Mouse (Mus musculus) lung, postnatal 36 days (tissue): ENCODE measurements around the gene Mtnr1a.
"Not testable (repeated sequence)": the region's sequence is repeated elsewhere in the genome, so short reads cannot be mapped to it uniquely, and the experiment has no call there.

ENCODE experiments used
- DNase-seq: peaks from one replicate; pipeline ENCODE4 v3.0.0; 2022; ENCODE audit warnings: mixed read lengths

Gene Mtnr1a

DNA sequence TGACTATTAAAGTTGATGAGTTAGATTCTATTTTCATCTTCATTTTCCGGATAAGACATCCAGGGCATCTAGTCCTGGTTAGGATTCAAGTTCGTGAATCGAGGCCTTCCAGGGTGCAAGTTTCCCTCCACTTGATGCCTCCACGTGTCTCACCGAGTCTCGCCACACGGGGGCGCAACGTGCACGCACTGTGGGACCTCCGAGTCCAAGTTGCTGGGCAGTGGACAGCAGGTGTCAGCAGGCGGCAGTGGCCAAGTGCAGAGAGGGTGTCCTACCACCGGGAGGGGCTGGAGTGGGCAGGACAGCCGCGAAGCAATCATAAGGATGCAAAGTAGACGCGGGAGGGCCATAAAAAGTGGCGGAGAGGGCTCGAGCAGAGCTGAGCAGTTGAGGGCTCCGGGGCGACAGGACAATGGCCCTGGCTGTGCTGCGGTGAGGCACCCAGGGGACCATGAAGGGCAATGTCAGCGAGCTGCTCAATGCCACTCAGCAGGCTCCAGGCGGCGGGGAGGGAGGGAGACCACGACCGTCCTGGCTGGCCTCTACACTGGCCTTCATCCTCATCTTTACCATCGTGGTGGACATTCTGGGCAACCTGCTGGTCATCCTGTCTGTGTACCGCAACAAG is at the start of gene Mtnr1a:
Gene Mtnr1a (plus strand): TSS at position 379 of the 628 bp plus-strand sequence.
- peak; percentile 91 for DNase-seq

DNA sequence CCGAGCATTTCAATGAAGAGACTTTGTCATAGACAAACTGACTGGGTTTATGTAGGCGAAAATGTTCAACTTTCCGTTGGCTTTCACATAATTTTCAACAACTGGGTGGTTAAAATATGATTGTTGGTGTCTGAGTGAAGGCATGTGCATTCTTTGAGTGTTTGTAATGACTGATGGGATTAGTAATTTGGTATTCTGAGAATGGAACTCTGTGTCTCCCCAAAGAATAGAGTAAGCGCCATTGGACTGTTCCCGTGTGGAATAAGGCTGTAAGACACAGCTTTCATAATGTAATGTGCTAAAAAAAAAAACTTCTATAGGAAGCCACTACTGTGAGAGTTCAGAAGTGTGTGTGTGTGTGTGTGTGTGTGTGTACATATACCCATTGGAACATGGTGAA is 49.7 kb upstream of the Mtnr1a start:
- DNase-seq = no peak

DNA sequence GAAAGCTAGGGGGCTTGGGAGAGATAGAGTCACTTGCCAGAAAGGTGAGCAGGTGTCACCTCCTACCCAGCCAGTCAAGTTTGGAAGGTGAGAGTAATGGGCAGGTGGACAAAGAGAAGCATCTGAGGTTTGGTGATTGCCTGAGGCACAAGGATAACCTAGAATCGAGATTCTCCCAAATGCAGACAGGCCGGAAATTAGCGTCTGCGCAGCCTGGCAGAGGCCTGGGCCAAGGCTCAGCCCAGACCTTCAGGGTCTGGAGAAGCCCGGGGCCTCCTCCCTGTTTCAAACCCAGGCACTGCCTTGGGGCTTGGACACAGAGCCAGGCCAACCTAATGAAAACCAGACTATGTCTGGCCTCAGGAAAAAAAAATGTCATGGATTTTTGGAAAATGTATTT is 47.8 kb upstream of the Mtnr1a start:
- DNase-seq = no peak

GRCm38 (mm10) chr8:45021911-45022665 is 46.8 kb upstream of the Mtnr1a start:
- no peak for DNase-seq

DNA sequence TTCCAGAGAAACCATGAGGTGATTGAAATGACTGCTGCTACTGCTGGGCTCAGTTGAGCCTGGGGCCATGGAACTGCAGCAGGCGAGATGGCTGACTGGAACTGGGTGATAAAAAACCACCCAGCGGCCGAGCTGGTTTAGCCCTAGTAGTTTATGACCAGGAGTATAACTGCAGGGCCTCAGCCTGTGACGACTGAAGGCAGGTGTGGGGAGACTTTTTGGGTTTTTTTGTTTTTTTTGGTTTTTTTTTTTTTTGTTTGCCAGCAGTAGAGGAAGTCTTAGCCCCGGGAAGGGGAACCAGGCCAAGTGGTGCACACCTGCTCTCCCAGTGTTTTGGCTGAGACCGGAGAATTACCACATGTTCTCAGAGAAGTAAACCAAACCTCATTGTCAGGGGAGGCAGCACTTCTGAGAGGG is 40.8 kb upstream of the Mtnr1a start:
- DNase-seq = no peak

DNA sequence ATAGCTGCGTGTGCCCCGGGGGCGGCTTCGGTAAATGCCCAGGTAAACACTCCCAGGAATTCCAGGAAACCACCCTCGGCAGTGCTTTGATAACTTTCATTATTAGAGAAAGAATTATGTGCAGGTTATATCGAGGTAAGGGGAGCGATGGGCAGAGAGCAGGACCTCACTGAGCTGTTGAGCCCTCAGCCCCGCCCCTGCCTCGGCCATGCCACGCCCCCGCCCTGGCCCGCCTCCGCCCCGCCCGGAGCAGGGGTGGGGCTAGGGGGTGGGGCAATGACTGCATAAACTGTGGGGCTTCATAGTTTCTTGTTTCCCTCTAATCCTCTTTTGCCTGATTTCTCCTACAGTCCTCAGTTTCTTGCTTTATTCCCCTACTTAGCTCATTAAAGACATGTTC is 30.6 kb upstream of the Mtnr1a start:
- no peak for DNase-seq

DNA sequence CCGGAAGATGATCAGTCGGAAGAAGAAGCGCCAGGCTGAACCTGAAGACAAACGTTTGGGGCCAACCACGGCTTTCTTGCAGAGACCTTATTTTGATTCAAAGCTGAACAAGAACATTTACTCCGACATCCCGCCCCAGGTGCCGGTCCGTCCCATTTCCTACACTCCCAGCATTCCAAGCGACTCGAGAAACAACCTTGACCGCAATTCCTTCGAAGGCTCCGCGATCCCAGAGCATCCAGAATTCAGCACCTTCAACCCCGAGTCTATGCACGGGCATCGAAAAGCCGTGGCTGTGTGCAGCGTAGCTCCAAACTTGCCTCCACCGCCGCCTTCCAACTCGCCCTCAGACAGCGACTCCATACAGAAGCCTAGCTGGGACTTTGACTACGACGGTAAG is 24.8 kb upstream of the Mtnr1a start:
- no peak for DNase-seq

GRCm38 (mm10) chr8:45050451-45050850 is 18.5 kb upstream of the Mtnr1a start:
- DNase-seq = peak; percentile 5

DNA sequence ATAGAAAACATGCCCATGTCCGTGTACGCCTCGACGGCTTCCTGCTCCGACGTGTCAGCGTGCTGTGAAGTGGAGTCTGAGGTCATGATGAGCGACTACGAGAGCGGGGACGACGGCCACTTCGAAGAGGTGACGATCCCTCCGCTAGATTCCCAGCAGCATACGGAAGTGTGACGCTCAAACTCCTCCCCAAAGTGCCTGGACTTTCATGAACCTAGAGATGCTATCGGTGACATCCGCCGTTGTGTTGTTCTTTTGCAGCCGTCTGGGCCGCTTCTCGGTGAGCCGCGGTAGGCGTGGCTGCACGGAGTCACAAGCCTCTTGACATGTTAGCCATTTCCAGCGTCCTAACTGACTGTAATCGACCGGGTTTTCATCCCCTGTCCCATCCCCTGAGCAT is 17.7 kb upstream of the Mtnr1a start:
- no peak for DNase-seq

DNA sequence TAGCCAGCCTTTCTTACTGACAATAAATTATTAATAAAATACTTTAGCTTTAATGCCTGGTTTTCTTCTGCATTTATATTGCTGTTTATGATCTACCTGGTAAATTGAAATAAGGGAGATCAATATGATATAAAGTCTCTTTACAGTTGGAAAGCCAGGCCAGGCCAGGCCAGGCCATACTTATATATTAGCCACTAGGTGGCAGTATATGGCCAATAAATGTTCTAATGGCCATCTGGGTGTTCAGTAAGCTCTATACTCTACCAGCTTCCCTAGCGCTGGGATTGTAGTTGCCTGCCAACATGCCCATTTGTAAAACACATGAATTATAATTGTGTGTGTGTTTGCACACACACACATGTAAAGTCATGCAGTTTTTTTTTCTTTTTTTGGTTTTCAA is 16.7 kb upstream of the Mtnr1a start:
- DNase-seq = peak; percentile 18

DNA sequence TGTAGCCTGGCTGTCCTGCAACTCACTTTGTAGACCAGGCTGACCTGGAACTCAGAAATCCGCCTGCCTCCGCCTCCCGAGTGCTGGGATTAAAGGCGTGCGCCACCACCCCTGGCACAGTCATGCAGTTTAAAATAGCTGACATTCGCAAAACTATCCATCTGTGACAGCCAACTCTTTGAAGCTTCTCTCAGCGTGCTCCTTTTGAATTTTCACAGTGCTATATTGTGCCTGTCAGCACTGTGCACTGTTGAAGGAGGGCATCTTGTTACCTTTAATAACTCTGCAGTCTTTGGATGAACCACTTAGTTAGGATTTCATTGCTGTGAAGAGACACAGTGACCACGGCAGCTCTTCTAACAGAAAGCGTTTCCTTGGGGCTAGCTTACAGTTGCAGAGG is 16.3 kb upstream of the Mtnr1a start:
- DNase-seq = no peak

- no peak for DNase-seq
These were observed 13.4 kb upstream of the Mtnr1a start for GRCm38 (mm10) chr8:45055500-45055899.

DNA sequence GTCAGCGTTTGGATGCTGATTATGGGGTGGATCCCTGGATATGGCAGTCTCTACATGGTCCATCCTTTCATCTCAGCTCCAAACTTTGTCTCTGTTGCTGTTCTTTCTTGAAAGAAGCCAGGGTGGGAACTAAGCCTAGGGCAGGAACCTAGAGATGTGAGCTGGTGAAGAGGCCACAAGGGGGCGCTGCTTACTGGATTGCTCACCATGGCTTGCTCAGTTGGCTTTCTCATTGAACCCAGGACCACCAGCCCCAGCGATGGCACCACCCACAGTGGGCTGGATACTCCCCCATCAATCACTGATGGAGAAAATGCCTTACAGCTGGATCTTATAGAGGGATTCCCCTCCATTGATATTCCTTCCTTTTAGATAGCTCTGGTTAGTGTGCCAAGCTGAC is 12.1 kb upstream of the Mtnr1a start:
- DNase-seq = peak; percentile 22

GRCm38 (mm10) chr8:45060083-45060482 is 8.9 kb upstream of the Mtnr1a start:
- DNase-seq = no peak

- no peak for DNase-seq
These were observed 6.6 kb upstream of the Mtnr1a start for GRCm38 (mm10) chr8:45062311-45062710.

DNA sequence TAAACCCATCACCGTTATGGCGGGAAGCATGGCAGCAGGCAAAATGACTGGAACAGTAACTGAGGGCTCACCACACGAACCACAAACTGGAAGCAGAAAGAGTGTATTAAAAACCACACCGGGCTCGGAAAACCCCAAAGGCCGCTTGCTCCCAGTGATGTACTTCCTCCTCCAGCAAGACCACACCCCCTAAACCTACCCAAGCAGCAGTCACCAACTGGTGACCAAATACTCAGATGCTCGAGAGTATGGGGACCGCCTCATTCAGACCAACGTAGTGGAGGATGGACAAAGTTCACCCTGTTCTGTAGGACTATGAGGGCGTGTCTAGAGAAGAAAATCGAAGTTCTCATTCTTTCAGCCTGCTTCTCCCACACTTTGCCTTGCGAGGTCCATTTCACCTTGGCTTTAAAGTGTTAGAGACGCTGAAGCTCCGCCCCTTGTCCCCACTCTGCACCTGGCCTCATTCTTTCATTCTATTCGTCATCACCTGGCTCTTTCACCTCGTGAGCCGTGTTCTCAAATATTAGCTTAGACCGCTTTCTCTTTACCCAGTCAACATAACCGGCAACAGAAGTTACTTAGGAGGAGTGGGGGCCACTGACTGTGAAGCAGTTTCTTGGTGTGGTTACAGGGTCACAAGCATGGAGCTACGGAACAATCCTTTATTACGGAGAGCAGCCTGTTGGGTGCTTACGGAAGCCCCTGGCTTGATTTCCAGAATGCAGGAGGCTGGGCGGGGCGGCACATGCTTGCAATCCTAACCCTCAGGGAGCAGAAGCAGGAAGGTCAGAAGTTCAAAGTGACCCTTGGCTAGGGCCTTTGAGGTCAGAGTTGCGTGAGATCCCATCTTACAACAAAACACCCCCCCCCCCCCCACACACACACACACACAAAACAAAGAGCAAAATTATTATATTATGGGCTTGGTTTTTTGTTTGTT is 5.7 kb upstream of the Mtnr1a start:
- peak; percentile 84 for DNase-seq

DNA sequence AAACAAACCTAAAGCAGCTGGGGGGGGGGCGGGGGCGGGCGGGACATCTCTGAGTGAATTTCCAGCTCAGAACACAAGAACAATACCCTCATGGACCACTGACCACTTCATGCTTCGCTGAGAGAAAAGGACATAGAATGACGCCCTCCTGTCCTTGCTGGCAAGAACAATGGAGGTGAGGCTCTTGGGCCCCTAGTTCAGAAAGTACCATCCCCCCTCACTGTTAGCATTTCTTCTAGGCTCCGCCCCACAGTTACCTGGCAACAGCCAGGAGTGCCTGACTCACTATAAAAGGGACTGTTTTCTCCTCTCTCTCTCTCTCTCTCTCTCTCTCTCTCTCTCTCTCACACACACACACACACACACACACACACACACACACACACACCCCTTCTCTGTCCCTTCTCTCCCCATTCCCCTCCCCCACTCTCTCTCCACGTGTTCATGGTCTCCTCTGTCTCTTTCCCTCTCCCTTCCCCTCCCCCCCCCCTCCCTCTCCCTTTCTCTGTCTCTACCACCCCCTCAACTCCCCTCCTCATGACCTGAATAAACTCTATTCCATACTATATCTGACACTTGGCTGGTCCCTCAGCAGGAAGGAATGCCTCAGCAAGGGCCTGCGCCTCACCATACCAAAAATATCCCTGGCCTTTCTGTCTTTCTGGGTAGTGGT is 4.6 kb upstream of the Mtnr1a start:
- DNase-seq = peak; percentile 56

GRCm38 (mm10) chr8:45065391-45065790 is 3.5 kb upstream of the Mtnr1a start:
- not testable (repeated sequence) for DNase-seq

GRCm38 (mm10) chr8:45070949-45071348 is 2.0 kb downstream of the Mtnr1a start:
- DNase-seq = no peak

DNA sequence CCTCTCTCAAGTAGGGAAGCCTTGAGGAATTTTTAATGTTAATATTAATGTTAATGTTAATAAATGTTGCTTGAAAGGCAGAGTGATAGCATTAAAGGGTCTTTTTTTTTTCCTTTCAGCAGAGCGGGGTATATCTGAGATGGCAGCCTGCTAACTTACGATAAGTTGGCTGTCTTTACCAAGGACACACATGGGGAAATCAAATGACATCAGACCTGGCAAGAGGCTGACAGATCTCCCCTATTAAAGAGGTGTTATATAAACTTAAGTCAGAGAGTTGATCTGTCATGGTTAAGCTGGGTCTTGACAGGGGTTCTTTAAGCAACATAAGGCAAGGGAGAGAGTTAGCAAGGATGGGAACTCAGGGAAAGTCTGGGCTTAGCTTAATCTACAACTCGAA is 11.9 kb downstream of the Mtnr1a start:
- DNase-seq = no peak

DNA sequence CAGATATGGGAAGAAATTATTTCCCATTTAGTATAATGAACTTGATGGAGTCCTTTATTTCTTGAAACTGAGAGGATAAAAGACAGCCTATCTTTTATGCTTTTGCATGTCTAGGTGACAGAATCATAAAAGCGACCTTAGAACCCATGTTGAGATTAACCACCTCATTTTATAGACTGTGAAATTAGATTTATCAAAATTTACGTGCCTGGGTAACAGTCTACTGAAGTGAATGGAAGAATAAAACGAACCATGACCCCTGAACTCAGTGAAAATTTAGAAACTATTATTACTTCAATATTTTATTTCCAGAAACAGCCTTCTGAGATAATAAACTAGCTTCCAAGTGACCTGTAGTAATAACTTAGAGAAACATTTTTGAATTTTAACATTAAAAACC is 24.7 kb downstream of the Mtnr1a start:
- DNase-seq = no peak

DNA sequence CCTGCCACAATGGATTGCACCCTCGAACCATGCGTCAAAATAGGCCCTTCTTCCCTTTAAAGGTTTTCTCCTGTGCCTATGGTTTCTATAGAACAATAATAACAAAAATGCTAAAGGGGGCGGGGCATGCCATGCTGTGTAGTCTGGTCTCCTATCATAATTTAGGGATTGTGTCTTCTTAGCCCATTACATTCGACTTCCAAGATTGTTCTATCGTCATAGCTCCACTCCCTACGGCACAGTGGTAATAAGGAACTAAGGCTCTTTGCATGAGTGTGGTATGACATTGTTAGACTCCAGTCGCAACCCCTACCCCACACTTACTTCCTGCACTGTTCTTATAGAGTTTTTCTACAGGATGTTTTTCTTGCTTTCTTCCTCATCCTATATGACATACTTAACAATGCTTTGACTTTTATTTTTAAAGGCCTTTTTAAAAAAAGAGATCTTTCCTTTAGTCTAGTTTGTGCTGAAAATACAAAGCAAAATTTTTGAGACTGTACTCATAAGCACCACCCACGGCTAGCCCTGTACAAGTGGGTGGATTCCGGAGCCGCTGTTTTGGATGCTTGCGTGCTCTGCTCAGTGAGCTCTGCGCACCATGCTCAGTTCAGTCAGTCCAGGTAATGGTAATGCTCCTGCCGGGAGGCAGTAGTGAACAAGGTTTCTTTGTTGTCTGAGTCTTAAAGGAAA is 40.6 kb downstream of the Mtnr1a start:
- DNase-seq = no peak
